Mouse (Mus musculus) kidney, adult 2 months (tissue): Measurements from ENCODE around the gene Zfp64.

Experiments used
- CTCF ChIP-seq: fragments of 200-500 bp; conservative IDR thresholded peaks from 2 replicates; pipeline ENCODE4 v1.5.1; 2011; ENCODE audit warnings: low read depth, mild to moderate bottlenecking, control low read depth, low read length, moderate library complexity, mixed read lengths; ENCODE audit not compliant: insufficient read depth, insufficient read length
- POLR2A ChIP-seq: fragments of 200-500 bp; IDR thresholded peaks from one replicate; pipeline ENCODE4 v1.6.1; 2011; ENCODE audit warnings: low read depth, low read length, control low read depth

DNA sequence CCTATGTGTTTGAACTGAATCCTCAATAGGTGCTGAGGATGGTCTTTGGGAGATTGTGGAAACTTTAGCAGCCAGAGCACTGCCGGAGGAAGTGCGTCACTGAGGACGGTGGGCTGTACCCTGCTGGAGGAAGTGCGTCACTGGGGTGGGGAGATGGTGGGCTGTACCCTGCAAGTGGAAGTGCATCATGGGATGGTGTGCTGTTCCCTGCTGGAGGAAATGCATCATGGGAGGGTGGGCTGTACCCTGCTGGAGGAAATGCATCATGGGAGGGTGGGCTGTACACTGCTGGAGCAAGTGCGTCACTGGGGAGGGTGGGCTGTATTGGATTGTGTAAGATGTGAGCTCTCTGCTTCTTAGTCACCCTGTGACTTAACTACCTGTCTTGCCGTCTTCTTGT, 25.5 kb upstream of the Zfp64 start:
- TF ChIP-seq CTCF (no peak), POLR2A (no peak)
